1 mouse cellular context compared by ENCODE assay signal in genomic region chr5:121450476-121450875, GRCm38 (mm10).
TF ChIP-seq lines count a peak whose summit lies in the region.

No protein-coding gene starts in this region.

TF ChIP-seq in MEL, 35 proteins besides CTCF, POLR2A, EP300 and RAD21 (continued from another document):
- TF ChIP-seq MYC (IDR thresholded peaks at IDR 0.05; ENCODE audit: low read depth, low read length) (no peak), ETS1 (IDR thresholded peaks at IDR 0.05; ENCODE audit: low read depth, low read length) (no peak), MXI1 (IDR thresholded peaks at IDR 0.05; ENCODE audit: low read depth, low read length) (no peak), USF1 (IDR thresholded peaks at IDR 0.05; ENCODE audit: low read depth, low read length) (no peak), TCF12 (IDR thresholded peaks at IDR 0.05; ENCODE audit: low read depth, low read length) (no peak), MYB (IDR thresholded peaks at IDR 0.05; ENCODE audit: low read depth, low read length) (no peak)
